21 mouse cellular contexts compared by ENCODE assay signal in the genomic region with DNA sequence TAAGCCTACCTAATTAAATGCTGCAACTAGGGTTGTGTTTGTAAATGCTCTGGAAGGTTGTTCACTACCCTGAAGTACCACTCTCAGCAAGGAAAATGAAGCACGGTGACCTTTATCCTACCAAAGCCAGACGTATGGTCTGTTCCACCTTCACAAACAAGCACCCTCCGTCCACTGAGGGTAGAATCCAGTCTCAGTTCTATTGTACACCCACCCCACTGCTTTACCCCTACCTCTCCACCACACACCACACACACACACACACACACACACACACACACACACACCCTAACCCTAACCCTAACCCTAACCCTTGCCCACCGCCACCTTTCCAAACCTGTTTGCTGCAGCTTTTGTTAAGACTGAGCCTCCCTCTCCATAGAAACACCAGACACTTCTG. TPM values are rescaled to one million over a fixed set of nuclear protein-coding genes. Genes with fewer than 3 reads are reported as not detected.
A peak's percentile ranks its signal among the peaks of the same experiment; 100 is the strongest.
DNase-seq lines count a peak whose midpoint lies in the region; ATAC-seq and TF ChIP-seq lines count a peak whose summit lies in the region.
"Had no signal": no experiment of that assay in that cellular context is flagged by ENCODE, and none has a peak within 500 bp of the region (broad histone marks: within the 10 kb centered on the region; RNA-seq: fewer than 3 reads in every experiment).

No protein-coding gene starts in this region.

- H3K36me3 ChIP-seq in kidney, postnatal 0 days (ENCODE audit: insufficient read depth, low read length), result peaks cover 12% of the 10 kb centered on the region
- H3K36me3 ChIP-seq in lung, embryonic 15.5 days, result peaks cover 25% of the 10 kb centered on the region
- peaks cover 21% of the 10 kb centered on the region for H3K36me3 ChIP-seq in liver, embryonic 16.5 days (ENCODE audit: control insufficient read depth, insufficient read depth)

- H3K4me1 ChIP-seq in kidney, postnatal 0 days (replicated peaks; ENCODE audit: insufficient read depth, low read length), result no peaks in the 10 kb centered on the region
- no peaks in the 10 kb centered on the region for H3K4me1 ChIP-seq in lung, embryonic 15.5 days
- no peaks in the 10 kb centered on the region; the same call in none of the 2 replicates for H3K4me1 ChIP-seq in lung, adult 2 months (ENCODE audit: control insufficient read depth, insufficient read depth, low read length)
- no peaks in the 10 kb centered on the region for H3K4me1 ChIP-seq in liver, embryonic 16.5 days (ENCODE audit: control insufficient read depth, low read depth, low read length)
- H3K4me1 ChIP-seq: embryonic facial prominence, embryonic 15.5 days; forebrain, embryonic 10.5 days; hindbrain, embryonic 12.5 days had no signal

- H3K27ac ChIP-seq in kidney, postnatal 0 days, result no peak overlapping the region
- H3K27ac ChIP-seq in lung, embryonic 15.5 days, result no peak overlapping the region; the same call in 1 of the 2 replicates
- H3K27ac ChIP-seq in liver, embryonic 16.5 days (ENCODE audit: low read length), result no peak overlapping the region
- H3K27ac ChIP-seq: embryonic facial prominence, embryonic 15.5 days; forebrain, embryonic 10.5 days; gastrocnemius, adult 2 months; hindbrain, embryonic 12.5 days had no signal

- 69% methylated on average over 4 of the region's 4 CpGs for WGBS in kidney, postnatal 0 days
- WGBS in lung, embryonic 15.5 days, result 70% methylated on average over 4 of the region's 4 CpGs
- 82% methylated on average over 4 of the region's 4 CpGs for WGBS in lung, adult 2 months
- WGBS in liver, embryonic 16.5 days (ENCODE audit: insufficient replicate concordance), result 67% methylated on average over 4 of the region's 4 CpGs

- peak; percentile 61 for ATAC-seq in kidney, postnatal 0 days (replicated peaks; ENCODE audit: low FRiP score, low read depth)
- ATAC-seq in lung, embryonic 15.5 days (ENCODE audit: borderline replicate concordance, extremely low read depth, low FRiP score, low TSS enrichment), result peak; percentile 23; the same call in 1 of the 2 replicates
- peak; percentile 30; the same call in 1 of the 2 replicates for ATAC-seq in liver, embryonic 16.5 days (ENCODE audit: low read depth)
- ATAC-seq: forebrain, embryonic 14.5 days had no signal

- DNase-seq in kidney, postnatal 0 days (ENCODE audit: low spot score), result no peak
- DNase-seq in kidney, adult 18-20 months, result no peak
- no peak for DNase-seq in lung, adult 2 months
- no peak for DNase-seq in B cell, adult 2 months
- DNase-seq: adrenal gland, postnatal 25 days; cerebellum, adult 18-20 months; cerebellum, adult 9-11 months; cerebellum, postnatal 36 days; gastrocnemius, adult 2 months; gastrocnemius, postnatal 25 days; heart, postnatal 10 days; heart, postnatal 4 days had no signal

- H3K4me2 ChIP-seq in kidney, postnatal 0 days (ENCODE audit: low read length), result no peak overlapping the region
- no peak overlapping the region for H3K4me2 ChIP-seq in lung, embryonic 15.5 days
- H3K4me2 ChIP-seq in liver, embryonic 16.5 days (ENCODE audit: low read depth, low read length), result no peak overlapping the region
- H3K4me2 ChIP-seq: embryonic facial prominence, embryonic 15.5 days; hindbrain, embryonic 12.5 days had no signal

- H3K9ac ChIP-seq in kidney, postnatal 0 days (ENCODE audit: low read depth, low read length), result no peak overlapping the region
- no peak overlapping the region for H3K9ac ChIP-seq in lung, embryonic 15.5 days
- no peak overlapping the region for H3K9ac ChIP-seq in liver, embryonic 16.5 days (ENCODE audit: low read depth, low read length)
- H3K9ac ChIP-seq: embryonic facial prominence, embryonic 15.5 days; hindbrain, embryonic 12.5 days had no signal

- no peak overlapping the region for H3K4me3 ChIP-seq in kidney, postnatal 0 days (replicated peaks; ENCODE audit: low read depth, low read length)
- H3K4me3 ChIP-seq in lung, embryonic 15.5 days, result no peak overlapping the region
- no peak overlapping the region for H3K4me3 ChIP-seq in lung, adult 2 months (replicated peaks; ENCODE audit: extremely low read depth, low read depth, low read length)
- no peak overlapping the region for H3K4me3 ChIP-seq in liver, embryonic 16.5 days (ENCODE audit: low read depth, low read length)
- H3K4me3 ChIP-seq: embryonic facial prominence, embryonic 15.5 days; erythroblast, embryonic 14.5 days; forebrain, embryonic 10.5 days; gastrocnemius, adult 2 months; hindbrain, embryonic 12.5 days had no signal

- no peak for TF ChIP-seq POLR2A in lung, adult 2 months (IDR thresholded peaks at IDR 0.05; ENCODE audit: borderline replicate concordance, extremely low read depth, low read depth, low read length)

- H3K9me3 ChIP-seq in kidney, postnatal 0 days (replicated peaks; ENCODE audit: low read length), result no peaks in the 10 kb centered on the region
- no peaks in the 10 kb centered on the region for H3K9me3 ChIP-seq in lung, embryonic 15.5 days
- 0 out of 2 replicates have a peak, but pooled peaks cover 4% of the 10 kb centered on the region for H3K9me3 ChIP-seq in liver, embryonic 16.5 days (replicated peaks; ENCODE audit: control insufficient read depth, low read length)
- H3K9me3 ChIP-seq: embryonic facial prominence, embryonic 15.5 days had no signal

- H3K27me3 ChIP-seq in kidney, postnatal 0 days (ENCODE audit: insufficient read depth, low read length), result no peaks in the 10 kb centered on the region
- no peaks in the 10 kb centered on the region for H3K27me3 ChIP-seq in lung, embryonic 15.5 days
- H3K27me3 ChIP-seq in liver, embryonic 16.5 days (ENCODE audit: control insufficient read depth, insufficient read depth, low read depth, low read length), result no peaks in the 10 kb centered on the region
- H3K27me3 ChIP-seq: embryonic facial prominence, embryonic 15.5 days; hindbrain, embryonic 12.5 days had no signal

- no peak for TF ChIP-seq CTCF in kidney, postnatal 0 days (IDR thresholded peaks at IDR 0.05; ENCODE audit: low read depth)
- TF ChIP-seq CTCF in lung, adult 2 months (IDR thresholded peaks at IDR 0.05; ENCODE audit: insufficient read depth, low read length), result no peak

RNA-seq across cellular contexts. Expression of a gene that starts 49.1 kb away (rescaled TPM):
- 0.22 TPM in 1 of 2 replicates, not detected in the other for polyA plus RNA-seq in kidney, postnatal 0 days (2015; fragmentation: Nextera tagmentation; extraction: Ambion mirVana)
- polyA plus RNA-seq in lung, embryonic 15.5 days (2015; fragmentation: Nextera tagmentation; extraction: Ambion mirVana), result 3.3 and 4.0 TPM in 2 replicates
- polyA plus RNA-seq in lung, adult 2 months (2012; rRNA removed), result not detected in 2 replicates
- 0.53 and 1.1 TPM in 2 replicates for polyA plus RNA-seq in liver, embryonic 16.5 days (2015; fragmentation: Nextera tagmentation; extraction: Ambion mirVana)
- polyA plus RNA-seq: adrenal gland, adult 2 months; forebrain, embryonic 14.5 days; heart, embryonic 14.5 days had no signal
